Mouse (Mus musculus) kidney, adult 2 months (tissue): ENCODE measurements around the gene Pax6.

Experiments used
- CTCF ChIP-seq: fragments of 200-500 bp; conservative IDR thresholded peaks from 2 replicates; pipeline ENCODE4 v1.5.1; 2011; ENCODE audit warnings: low read depth, mild to moderate bottlenecking, control low read depth, low read length, moderate library complexity, mixed read lengths; ENCODE audit not compliant: insufficient read depth, insufficient read length
- POLR2A ChIP-seq: fragments of 200-500 bp; IDR thresholded peaks from one replicate; pipeline ENCODE4 v1.6.1; 2011; ENCODE audit warnings: low read depth, low read length, control low read depth

GRCm38 (mm10) chr2:105666763-105667625, 1.7 kb upstream of the Pax6 start:
- TF ChIP-seq CTCF = no peak
- no peak for TF ChIP-seq POLR2A
